Mouse (Mus musculus): ENCODE data around the gene Fam83g.

GRCm38 (mm10) chr11:61665401-61665800, 18.5 kb upstream of the Fam83g start:
- TF ChIP-seq CTCF (IDR thresholded peaks at IDR 0.05) (no peak), POLR2A (IDR thresholded peaks at IDR 0.05; ENCODE audit: insufficient read depth, low read depth, low read length) (no peak), EP300 (IDR thresholded peaks at IDR 0.05; ENCODE audit: insufficient read depth, low read depth, low read length) (no peak)
